Mouse (Mus musculus): ENCODE results near the gene Atp5g1. TPM values are rescaled to one million over a fixed set of nuclear protein-coding genes. Genes with fewer than 3 reads are reported as not detected.
"Not testable (repeated sequence)": the region's sequence is repeated elsewhere in the genome, so short reads cannot be mapped to it uniquely, and the experiment has no call there.

Atp5g1 gene
- polyA plus RNA-seq, 1 experiment from 2014 or later, result 726 TPM

DNA sequence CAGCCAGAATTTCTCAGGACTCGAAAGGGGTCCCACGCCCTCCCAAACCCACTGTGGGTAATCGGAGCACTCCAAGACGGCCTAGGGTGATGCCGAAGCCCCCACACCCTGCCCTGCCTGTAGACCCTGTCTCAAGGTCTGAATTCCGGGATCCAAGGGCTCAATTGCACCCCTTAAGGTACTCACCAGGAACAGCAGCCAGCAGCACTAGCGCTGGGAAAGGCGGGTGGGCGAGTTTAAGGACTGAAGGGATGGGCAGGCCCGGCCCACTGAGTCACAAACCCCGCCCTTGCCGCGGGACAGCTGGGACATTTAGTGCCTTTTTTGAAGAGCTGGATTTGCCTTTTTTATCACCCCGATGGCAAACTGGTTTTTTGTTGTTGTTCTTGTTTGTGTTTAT, 36.3 kb upstream of the Atp5g1 start, which contains the start of gene Calcoco2:
TSS of gene Calcoco2 (minus strand) at position 214 of the 400 bp plus-strand sequence.
- H3K9ac ChIP-seq (ENCODE audit: low read length), result no peak within 1 kb of the TSS
- H3K4me3 ChIP-seq (ENCODE audit: low read depth, low read length), result no peak within 1 kb of the TSS
- 42% methylated on average over 14 of the region's 14 CpGs for WGBS
- no peak within 1 kb of the TSS for H3K4me2 ChIP-seq (ENCODE audit: low read length)
- no peak for ATAC-seq
- no peaks in the 10 kb centered on the region for H3K36me3 ChIP-seq (ENCODE audit: control insufficient read depth, insufficient read depth, low read length)
- H3K9me3 ChIP-seq (replicated peaks; ENCODE audit: control insufficient read depth, low read length), result no peaks in the 10 kb centered on the region
- no peak for DNase-seq (ENCODE audit: low spot score)
- no peaks in the 10 kb centered on the region for H3K27me3 ChIP-seq (replicated peaks; ENCODE audit: control insufficient read depth, insufficient read depth, low read length)
- no peaks in the 10 kb centered on the region for H3K4me1 ChIP-seq (ENCODE audit: control insufficient read depth, insufficient read depth, low read length)
- H3K27ac ChIP-seq (ENCODE audit: low read depth, low read length), result no peak within 1 kb of the TSS

DNA sequence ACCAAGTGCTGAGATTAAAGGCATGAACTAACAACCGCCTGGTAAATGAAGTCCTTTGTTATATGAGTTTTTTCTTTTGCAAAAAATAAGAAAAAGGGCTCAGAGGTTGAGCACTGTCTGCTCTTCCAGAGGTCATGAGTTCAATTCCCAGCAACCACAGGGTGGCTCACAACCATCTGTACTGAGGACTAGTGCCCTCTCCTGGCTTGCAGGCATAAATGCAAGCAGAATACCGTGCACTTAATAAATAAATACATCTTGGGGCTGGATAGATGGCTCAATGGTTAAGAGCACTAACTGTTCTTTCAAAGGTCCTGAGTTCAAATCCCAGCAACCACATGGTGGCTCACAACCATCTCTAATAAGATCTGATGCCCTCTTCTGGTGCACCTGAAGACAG, 35.5 kb upstream of the Atp5g1 start:
- not testable (repeated sequence) for H3K27me3 ChIP-seq (replicated peaks; ENCODE audit: control insufficient read depth, insufficient read depth, low read length); H3K4me3 ChIP-seq (ENCODE audit: low read depth, low read length); H3K9me3 ChIP-seq (replicated peaks; ENCODE audit: control insufficient read depth, low read length); H3K4me2 ChIP-seq (ENCODE audit: low read length); H3K4me1 ChIP-seq (ENCODE audit: control insufficient read depth, insufficient read depth, low read length); DNase-seq (ENCODE audit: low spot score); H3K27ac ChIP-seq (ENCODE audit: low read depth, low read length); ATAC-seq; H3K36me3 ChIP-seq (ENCODE audit: control insufficient read depth, insufficient read depth, low read length); H3K9ac ChIP-seq (ENCODE audit: low read length)
- WGBS, result 63% methylated on average over 2 of the region's 2 CpGs

DNA sequence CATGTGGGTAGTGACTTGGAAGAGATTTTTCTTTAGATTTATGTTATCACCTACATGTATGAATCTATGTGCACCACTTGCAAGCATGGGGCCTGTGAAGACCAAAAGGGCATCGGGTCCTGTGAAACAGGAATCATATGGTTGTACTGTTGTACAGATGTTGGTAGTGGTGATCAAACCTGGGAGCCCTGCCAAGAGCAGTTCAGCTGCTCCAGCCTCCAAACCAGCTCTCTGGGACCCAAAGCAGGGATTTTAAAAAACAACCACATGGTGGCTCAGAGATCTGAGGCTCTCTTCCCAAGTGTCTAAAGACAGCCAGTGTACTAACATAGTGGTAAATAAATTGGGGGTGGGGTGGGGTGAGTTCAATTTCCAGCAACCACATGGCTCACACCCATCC, 32.9 kb upstream of the Atp5g1 start:
- ATAC-seq (no peak), DNase-seq (ENCODE audit: low spot score) (no peak)
- Histone ChIP-seq H3K36me3 (ENCODE audit: control insufficient read depth, insufficient read depth, low read length) (no peaks in the 10 kb centered on the region), H3K4me1 (ENCODE audit: control insufficient read depth, insufficient read depth, low read length) (no peaks in the 10 kb centered on the region), H3K27me3 (replicated peaks; ENCODE audit: control insufficient read depth, insufficient read depth, low read length) (no peaks in the 10 kb centered on the region), H3K27ac (ENCODE audit: low read depth, low read length) (no peak overlapping the region), H3K4me3 (ENCODE audit: low read depth, low read length) (no peak overlapping the region), H3K4me2 (ENCODE audit: low read length) (no peak overlapping the region), H3K9ac (ENCODE audit: low read length) (no peak overlapping the region), H3K9me3 (replicated peaks; ENCODE audit: control insufficient read depth, low read length) (no peaks in the 10 kb centered on the region)
- 82% methylated on average over 1 of the region's 1 CpGs for WGBS

DNA sequence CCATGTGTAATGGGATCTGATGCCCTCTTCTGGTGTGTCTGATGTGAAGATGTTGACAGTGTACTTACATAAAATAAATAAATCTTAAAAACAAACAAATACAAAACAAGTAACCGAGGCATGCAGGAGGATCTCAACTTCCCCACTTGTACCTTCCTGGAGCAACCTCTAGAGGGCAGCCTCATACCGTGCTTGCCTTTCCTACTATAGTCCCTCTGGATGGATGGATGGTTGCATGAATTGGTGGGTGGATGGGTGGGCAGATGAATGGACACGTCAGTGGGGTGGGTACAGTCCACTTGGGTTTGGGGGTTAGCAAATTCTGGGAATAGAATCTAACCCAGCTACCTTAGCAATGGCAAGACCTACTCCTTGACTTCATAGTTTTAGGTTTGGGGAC, 17.9 kb upstream of the Atp5g1 start:
- Histone ChIP-seq H3K27me3 (replicated peaks; ENCODE audit: control insufficient read depth, insufficient read depth, low read length) (no peaks in the 10 kb centered on the region), H3K4me2 (ENCODE audit: low read length) (no peak overlapping the region), H3K9ac (ENCODE audit: low read length) (no peak overlapping the region), H3K4me1 (ENCODE audit: control insufficient read depth, insufficient read depth, low read length) (no peaks in the 10 kb centered on the region), H3K4me3 (ENCODE audit: low read depth, low read length) (no peak overlapping the region), H3K9me3 (replicated peaks; ENCODE audit: control insufficient read depth, low read length) (no peaks in the 10 kb centered on the region), H3K36me3 (ENCODE audit: control insufficient read depth, insufficient read depth, low read length) (no peaks in the 10 kb centered on the region), H3K27ac (ENCODE audit: low read depth, low read length) (no peak overlapping the region)
- ATAC-seq, result no peak
- peak; percentile 61 for DNase-seq (ENCODE audit: low spot score)
- WGBS, result 14% methylated on average over 3 of the region's 3 CpGs

DNA sequence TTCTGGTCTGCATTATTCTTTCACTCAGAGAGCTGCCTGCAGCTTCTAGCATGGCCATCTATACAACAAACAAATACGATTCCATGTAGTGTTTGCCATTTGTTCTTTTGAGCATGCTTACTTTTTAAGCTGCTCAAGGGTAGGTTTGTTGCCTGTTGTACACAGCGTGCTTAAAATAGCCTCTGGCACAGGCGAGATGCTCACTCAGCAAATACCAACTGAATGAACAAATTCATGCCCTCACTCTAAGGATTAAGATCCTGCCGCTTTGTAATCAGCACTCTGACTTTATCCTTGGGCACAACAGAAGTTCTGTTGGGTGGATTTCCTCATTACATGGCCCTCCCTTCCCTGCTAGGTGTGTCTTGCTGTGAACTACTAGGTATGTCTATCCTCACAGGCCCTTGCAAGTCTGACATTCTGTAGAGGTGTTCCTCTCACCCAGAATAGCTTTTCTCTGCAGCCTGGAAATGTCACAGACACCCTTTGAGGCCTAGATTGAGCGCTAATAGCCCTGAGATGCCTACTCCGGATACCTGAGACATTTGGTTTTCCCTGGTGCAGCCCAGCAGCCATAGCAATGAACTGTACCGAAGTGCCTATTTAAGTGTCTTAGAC, 17.3 kb upstream of the Atp5g1 start:
- Histone ChIP-seq H3K4me2 (ENCODE audit: low read length) (no peak overlapping the region), H3K9me3 (replicated peaks; ENCODE audit: control insufficient read depth, low read length) (no peaks in the 10 kb centered on the region), H3K27me3 (replicated peaks; ENCODE audit: control insufficient read depth, insufficient read depth, low read length) (no peaks in the 10 kb centered on the region), H3K9ac (ENCODE audit: low read length) (no peak overlapping the region), H3K27ac (ENCODE audit: low read depth, low read length) (no peak overlapping the region), H3K4me3 (ENCODE audit: low read depth, low read length) (no peak overlapping the region), H3K4me1 (ENCODE audit: control insufficient read depth, insufficient read depth, low read length) (no peaks in the 10 kb centered on the region), H3K36me3 (ENCODE audit: control insufficient read depth, insufficient read depth, low read length) (no peaks in the 10 kb centered on the region)
- 47% methylated on average over 7 of the region's 7 CpGs for WGBS
- DNase-seq (ENCODE audit: low spot score) (no peak), ATAC-seq (no peak)

DNA sequence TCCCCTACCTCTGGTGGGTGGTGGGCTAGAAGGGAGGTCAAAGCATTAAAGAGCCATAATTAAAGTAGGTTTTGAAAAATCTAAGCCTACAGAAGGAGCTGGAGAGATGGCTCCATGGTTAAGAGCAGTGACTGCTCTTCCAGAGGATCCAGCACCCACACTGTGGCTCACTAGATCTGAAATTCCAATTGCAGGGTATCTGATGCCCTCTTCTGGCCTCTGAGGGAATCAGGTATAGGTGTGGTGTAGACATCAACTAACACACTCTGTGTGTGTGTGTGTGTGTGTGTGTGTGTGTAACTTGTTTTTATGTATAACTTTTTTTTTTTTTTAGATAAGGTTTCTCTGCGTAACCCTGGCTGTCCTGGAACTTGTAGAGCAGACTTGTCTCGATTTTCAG, 15.6 kb upstream of the Atp5g1 start:
- Histone ChIP-seq H3K9ac (ENCODE audit: low read length) (no peak overlapping the region), H3K4me3 (ENCODE audit: low read depth, low read length) (no peak overlapping the region), H3K4me2 (ENCODE audit: low read length) (no peak overlapping the region), H3K36me3 (ENCODE audit: control insufficient read depth, insufficient read depth, low read length) (no peaks in the 10 kb centered on the region), H3K4me1 (ENCODE audit: control insufficient read depth, insufficient read depth, low read length) (no peaks in the 10 kb centered on the region), H3K27me3 (replicated peaks; ENCODE audit: control insufficient read depth, insufficient read depth, low read length) (no peaks in the 10 kb centered on the region), H3K27ac (ENCODE audit: low read depth, low read length) (no peak overlapping the region), H3K9me3 (replicated peaks; ENCODE audit: control insufficient read depth, low read length) (no peaks in the 10 kb centered on the region)
- DNase-seq (ENCODE audit: low spot score), result peak; percentile 43
- WGBS, result 64% methylated on average over 2 of the region's 2 CpGs
- no peak for ATAC-seq

DNA sequence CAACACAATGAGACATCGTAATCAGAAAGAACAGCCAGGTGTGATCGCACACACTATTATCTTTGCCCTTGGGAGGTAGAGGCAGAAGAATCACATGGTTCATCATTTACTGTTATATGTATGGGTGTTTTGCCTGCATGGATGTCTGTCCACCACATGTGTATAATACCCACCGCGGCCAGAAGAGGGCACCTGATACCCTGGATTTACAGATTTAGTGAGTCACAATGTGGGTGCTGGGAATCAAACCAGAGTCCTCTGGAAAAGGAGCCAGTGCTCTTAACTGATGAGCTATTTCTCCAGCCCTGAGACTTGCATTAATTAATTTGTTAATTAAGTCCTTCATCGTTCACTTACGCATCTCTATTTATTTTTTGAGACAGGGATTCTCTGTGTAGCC, 12.5 kb upstream of the Atp5g1 start:
- Histone ChIP-seq H3K4me3 (ENCODE audit: low read depth, low read length) (no peak overlapping the region), H3K4me1 (ENCODE audit: control insufficient read depth, insufficient read depth, low read length) (no peaks in the 10 kb centered on the region), H3K27ac (ENCODE audit: low read depth, low read length) (no peak overlapping the region), H3K4me2 (ENCODE audit: low read length) (no peak overlapping the region), H3K9me3 (replicated peaks; ENCODE audit: control insufficient read depth, low read length) (no peaks in the 10 kb centered on the region), H3K9ac (ENCODE audit: low read length) (no peak overlapping the region), H3K27me3 (replicated peaks; ENCODE audit: control insufficient read depth, insufficient read depth, low read length) (no peaks in the 10 kb centered on the region), H3K36me3 (ENCODE audit: control insufficient read depth, insufficient read depth, low read length) (no peaks in the 10 kb centered on the region)
- no peak for ATAC-seq
- no peak for DNase-seq (ENCODE audit: low spot score)
- 88% methylated on average over 6 of the region's 6 CpGs for WGBS

DNA sequence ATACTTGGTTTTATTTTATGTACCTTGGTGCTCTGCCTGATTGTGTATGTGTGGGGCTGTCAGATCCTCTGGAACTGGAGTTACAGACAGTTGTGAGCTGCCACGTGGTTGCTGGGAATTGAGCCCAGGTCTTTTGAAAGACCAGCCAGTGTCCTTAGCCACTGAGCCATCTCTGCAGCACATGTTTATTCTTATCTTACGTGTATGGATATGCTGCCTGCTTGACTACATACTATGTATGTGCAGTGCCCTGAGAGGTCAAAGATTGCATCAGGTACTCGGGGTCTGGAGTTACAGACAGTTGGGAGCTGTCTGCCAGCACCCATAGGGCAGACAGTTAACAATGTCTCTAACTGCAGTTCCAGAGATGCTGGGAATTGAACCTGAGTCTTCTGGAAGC, 7.2 kb upstream of the Atp5g1 start:
- DNase-seq (ENCODE audit: low spot score), result no peak
- Histone ChIP-seq H3K4me1 (ENCODE audit: control insufficient read depth, insufficient read depth, low read length) (no peaks in the 10 kb centered on the region), H3K4me3 (ENCODE audit: low read depth, low read length) (no peak overlapping the region), H3K27me3 (replicated peaks; ENCODE audit: control insufficient read depth, insufficient read depth, low read length) (no peaks in the 10 kb centered on the region), H3K9me3 (replicated peaks; ENCODE audit: control insufficient read depth, low read length) (no peaks in the 10 kb centered on the region), H3K27ac (ENCODE audit: low read depth, low read length) (no peak overlapping the region), H3K9ac (ENCODE audit: low read length) (no peak overlapping the region), H3K36me3 (ENCODE audit: control insufficient read depth, insufficient read depth, low read length) (no peaks in the 10 kb centered on the region), H3K4me2 (ENCODE audit: low read length) (no peak overlapping the region)
- 71% methylated on average over 3 of the region's 3 CpGs for WGBS
- ATAC-seq, result no peak

DNA sequence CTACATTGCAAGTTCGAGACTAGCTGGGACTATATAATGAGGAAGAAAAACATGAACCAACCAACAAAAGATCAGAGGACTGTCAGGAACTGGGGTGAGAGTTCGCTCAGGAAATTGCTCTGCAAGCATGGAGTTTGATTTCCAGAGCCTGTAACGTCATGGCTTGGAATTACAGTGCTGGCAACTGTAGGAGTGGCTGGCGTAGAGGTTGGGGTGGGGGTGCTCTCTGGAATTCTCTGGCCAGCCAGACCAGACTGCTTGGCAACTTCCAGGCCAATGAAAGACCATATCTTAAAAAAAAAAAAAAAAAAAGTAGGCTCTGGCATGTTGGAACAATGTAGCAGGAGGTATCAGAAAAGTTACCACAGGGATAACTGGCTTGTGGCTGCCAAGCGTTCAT, 5.3 kb upstream of the Atp5g1 start:
- H3K9ac ChIP-seq (ENCODE audit: low read length), result no peak overlapping the region
- no peaks in the 10 kb centered on the region for H3K9me3 ChIP-seq (replicated peaks; ENCODE audit: control insufficient read depth, low read length)
- H3K4me3 ChIP-seq (ENCODE audit: low read depth, low read length), result no peak overlapping the region
- H3K4me1 ChIP-seq (ENCODE audit: control insufficient read depth, insufficient read depth, low read length), result no peaks in the 10 kb centered on the region
- no peak overlapping the region for H3K27ac ChIP-seq (ENCODE audit: low read depth, low read length)
- H3K36me3 ChIP-seq (ENCODE audit: control insufficient read depth, insufficient read depth, low read length), result no peaks in the 10 kb centered on the region
- WGBS, result 91% methylated on average over 5 of the region's 5 CpGs
- no peak overlapping the region for H3K4me2 ChIP-seq (ENCODE audit: low read length)
- no peak for DNase-seq (ENCODE audit: low spot score)
- H3K27me3 ChIP-seq (replicated peaks; ENCODE audit: control insufficient read depth, insufficient read depth, low read length), result no peaks in the 10 kb centered on the region
- ATAC-seq, result no peak
